Mouse (Mus musculus) heart, adult 2 months (tissue): ENCODE measurements around the gene Tomm40l. TPM values are rescaled to one million over a fixed set of nuclear protein-coding genes. Genes with fewer than 3 reads are reported as not detected.

ENCODE experiments used
- DNase-seq, 2 experiments: peaks; one replicate each; pipeline ENCODE4 v3.0.0; 2021
- H3K27ac ChIP-seq: fragments of 200-600 bp; 2 replicates; pipeline ENCODE4 v1.8.1; 2022
- H3K27me3 ChIP-seq: fragments of 200-500 bp; 2 replicates; pipeline ENCODE4 v1.6.1; 2012; ENCODE audit warnings: mild to moderate bottlenecking, low read length, inconsistent platforms, mixed read lengths; ENCODE audit not compliant: control insufficient read depth, insufficient read depth
- H3K36me3 ChIP-seq: fragments of 200-500 bp; 2 replicates; pipeline ENCODE4 v1.6.1; 2012; ENCODE audit warnings: low read length, inconsistent platforms; ENCODE audit not compliant: control insufficient read depth, insufficient read depth
- H3K4me1 ChIP-seq: fragments of 200-500 bp; 2 replicates; pipeline ENCODE4 v1.6.1; 2011; ENCODE audit warnings: low read length; ENCODE audit not compliant: control insufficient read depth, insufficient read depth
- H3K4me3 ChIP-seq: fragments of 200-600 bp; 2 replicates; pipeline ENCODE4 v1.8.1; 2022
- H3K79me2 ChIP-seq: fragments of 200-500 bp; replicated peaks from 2 replicates; pipeline ENCODE4 v1.6.1; 2012; ENCODE audit warnings: mild to moderate bottlenecking, inconsistent platforms, low read length, moderate library complexity, mixed read lengths; ENCODE audit not compliant: control insufficient read depth, insufficient read depth
- H3K9ac ChIP-seq: fragments of 200-500 bp; 2 replicates; pipeline ENCODE4 v1.6.1; 2012; ENCODE audit warnings: low read depth, mild to moderate bottlenecking, control low read depth, inconsistent platforms, low read length, mixed read lengths
- CTCF ChIP-seq: fragments of 200-600 bp; IDR thresholded peaks from 2 replicates; pipeline ENCODE4 v1.8.1; 2022; ENCODE audit warnings: antibody characterized with exemption, mild to moderate bottlenecking, moderate library complexity
- EP300 ChIP-seq: fragments of 200-500 bp; IDR thresholded peaks from 2 replicates; pipeline ENCODE4 v1.6.1; 2011; ENCODE audit warnings: low read depth, low read length, control low read depth; ENCODE audit not compliant: insufficient read depth
- POLR2A ChIP-seq: fragments of 200-500 bp; IDR thresholded peaks from 2 replicates; pipeline ENCODE4 v1.6.1; 2011; ENCODE audit warnings: mild to moderate bottlenecking, low read depth, low read length, control low read depth; ENCODE audit not compliant: insufficient read depth
- WGBS: fragments of 180-500 bp; shearing (Covaris S2); methylation state at CpG from one replicate; pipeline ENCODE4 v1.1.7; 2018; 5-methylcytosine and 5-hydroxymethylcytosine counted together
- intact Hi-C: fragments of 180-260 bp; cut with DNase I; formaldehyde crosslinking; loops from one replicate; pipeline ENCODE4 v1.15.1; 2025
- polyA plus RNA-seq: library from polyadenylated mRNA; depleted of rRNA; stranded (reverse); fragments of >200 nt; gene quantifications from 2 replicates; pipeline ENCODE4 v1.2.3, GENCODE M21; 2012
- total RNA-seq, 2 experiments: library from RNA; stranded (reverse); gene quantifications; 2 replicates each; pipeline ENCODE4 v1.2.3; 2021

The Tomm40l gene
- total and polyA plus RNA-seq, 3 experiments, result 63.9 to 81.6 (median 79.8) TPM

GRCm38 (mm10) chr1:171185655-171186054 is 36.7 kb downstream of the Tomm40l start:
- no peaks in the 10 kb centered on the region for H3K27me3 ChIP-seq
- peaks cover 25% of the 10 kb centered on the region for H3K4me1 ChIP-seq
- H3K27ac ChIP-seq, result peak overlapping the region; percentile 93
- WGBS, result 63% methylated on average over 8 of the region's 8 CpGs
- H3K4me3 ChIP-seq, result no peak overlapping the region
- peaks cover 2% of the 10 kb centered on the region; the same call in 1 of the 2 replicates for H3K79me2 ChIP-seq
- TF ChIP-seq EP300 (no peak), POLR2A (no peak), CTCF (no peak)
- intact Hi-C loops, result no loop called here
- no peak for DNase-seq
- H3K9ac ChIP-seq, result no peak overlapping the region
- peaks cover 2% of the 10 kb centered on the region; the same call in 1 of the 2 replicates for H3K36me3 ChIP-seq

GRCm38 (mm10) chr1:171184314-171184713 is 38.0 kb downstream of the Tomm40l start:
- Histone ChIP-seq H3K27ac (peak overlapping the region; percentile 93), H3K9ac (no peak overlapping the region), H3K36me3 (peaks cover 7% of the 10 kb centered on the region), H3K27me3 (no peaks in the 10 kb centered on the region), H3K79me2 (peaks cover 2% of the 10 kb centered on the region; the same call in 1 of the 2 replicates), H3K4me3 (no peak overlapping the region), H3K4me1 (peaks cover 25% of the 10 kb centered on the region)
- DNase-seq, result peak; percentile 50 to 56
- WGBS, result 24% methylated on average over 7 of the region's 7 CpGs
- intact Hi-C loops, result no loop called here
- 0 out of 2 replicates have a peak, but pooled peaks have one; percentile 49 for TF ChIP-seq EP300
- TF ChIP-seq CTCF, result peak; percentile 67
- no peak for TF ChIP-seq POLR2A

GRCm38 (mm10) chr1:171183620-171184019 is 38.7 kb downstream of the Tomm40l start:
- intact Hi-C loops, result no loop called here
- Histone ChIP-seq H3K36me3 (peaks cover 7% of the 10 kb centered on the region), H3K4me1 (peaks cover 24% of the 10 kb centered on the region), H3K79me2 (peaks cover 2% of the 10 kb centered on the region; the same call in 1 of the 2 replicates), H3K27ac (peak overlapping the region; percentile 93), H3K9ac (no peak overlapping the region), H3K4me3 (no peak overlapping the region), H3K27me3 (no peaks in the 10 kb centered on the region)
- WGBS, result 17% methylated on average over 3 of the region's 3 CpGs
- no peak for TF ChIP-seq CTCF
- no peak for TF ChIP-seq EP300
- no peak for TF ChIP-seq POLR2A
- DNase-seq, result peak; percentile 57 to 70

- no peak overlapping the region for H3K4me3 ChIP-seq
- peaks cover under 1% of the 10 kb centered on the region; the same call in 1 of the 2 replicates for H3K79me2 ChIP-seq
- peaks cover 21% of the 10 kb centered on the region for H3K4me1 ChIP-seq
- no peak overlapping the region for H3K9ac ChIP-seq
- H3K27ac ChIP-seq, result peak overlapping the region; percentile 72
- no peak for DNase-seq
- H3K27me3 ChIP-seq, result no peaks in the 10 kb centered on the region
- WGBS, result 72% methylated on average over 3 of the region's 3 CpGs
- no peak for TF ChIP-seq POLR2A
- no peak for TF ChIP-seq CTCF
- TF ChIP-seq EP300, result no peak
- peaks cover 7% of the 10 kb centered on the region for H3K36me3 ChIP-seq
- intact Hi-C loops, result no loop called here
These were observed 39.3 kb downstream of the Tomm40l start for GRCm38 (mm10) chr1:171183025-171183424.

- WGBS, result 25% methylated on average over 5 of the region's 5 CpGs
- Histone ChIP-seq H3K27ac (peak overlapping the region; percentile 10; the same call in 1 of the 2 replicates), H3K36me3 (peaks cover 4% of the 10 kb centered on the region), H3K27me3 (no peaks in the 10 kb centered on the region), H3K79me2 (no peaks in the 10 kb centered on the region), H3K9ac (no peak overlapping the region), H3K4me1 (peaks cover 12% of the 10 kb centered on the region), H3K4me3 (no peak overlapping the region)
- TF ChIP-seq EP300 (no peak), CTCF (no peak), POLR2A (no peak)
- intact Hi-C loops, result no loop called here
- DNase-seq, result no peak
These were observed 42.7 kb downstream of the Tomm40l start for GRCm38 (mm10) chr1:171179487-171180171.

GRCm38 (mm10) chr1:171172779-171173178 is 49.5 kb downstream of the Tomm40l start:
- WGBS, result 86% methylated on average over 8 of the region's 8 CpGs
- DNase-seq, result no peak
- peak overlapping the region; percentile 81 for H3K27ac ChIP-seq

More at GRCm38 (mm10) chr1:171172779-171173178, 49.5 kb downstream of the Tomm40l start:
- Histone ChIP-seq H3K9ac (no peak overlapping the region; the same call in 1 of the 2 replicates), H3K36me3 (peaks cover 17% of the 10 kb centered on the region), H3K27me3 (no peaks in the 10 kb centered on the region), H3K79me2 (no peaks in the 10 kb centered on the region), H3K4me3 (no peak overlapping the region), H3K4me1 (peaks cover 8% of the 10 kb centered on the region)
- intact Hi-C loops, result no loop called here
- TF ChIP-seq CTCF (no peak), EP300 (no peak), POLR2A (no peak)
